In the genomic region with DNA sequence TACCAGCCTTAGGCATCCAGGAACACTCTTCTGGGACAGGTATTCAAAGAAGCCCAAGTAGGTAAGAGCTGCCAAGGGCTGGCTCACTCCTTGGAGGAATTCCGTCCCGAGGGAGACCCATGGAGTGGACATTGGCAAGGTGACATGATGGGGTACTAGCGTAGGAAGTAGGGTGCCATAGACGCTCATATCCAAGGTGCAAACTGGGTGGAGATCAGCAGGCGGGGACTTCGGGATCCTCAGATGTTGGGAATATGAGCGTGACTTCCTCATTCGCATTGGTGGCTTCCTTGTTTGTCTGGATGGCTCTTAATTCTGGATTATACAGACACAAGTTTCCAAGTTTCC, we compare ENCODE assay signal across 8 mouse cellular contexts. TPM values are rescaled to one million over a fixed set of nuclear protein-coding genes. Genes with fewer than 3 reads are reported as not detected.
DNase-seq lines count a peak whose midpoint lies in the region; ATAC-seq and TF ChIP-seq lines count a peak whose summit lies in the region.

No protein-coding gene starts in this region.

- H3K4me3 ChIP-seq in heart, embryonic 16.5 days (ENCODE audit: low read length) = peak overlapping the region; percentile 95
- H3K4me3 ChIP-seq in cortical plate, adult 2 months (ENCODE audit: insufficient read depth, low read length) = peak overlapping the region; percentile 35
- peak overlapping the region; percentile 87 for H3K4me3 ChIP-seq in hindbrain, postnatal 0 days (ENCODE audit: low read length)
- H3K4me3 ChIP-seq in midbrain, embryonic 10.5 days = peak overlapping the region; percentile 78

- TF ChIP-seq CTCF in cortical plate, adult 2 months (IDR thresholded peaks at IDR 0.05; ENCODE audit: extremely low read depth, insufficient read depth, low read length) = no peak
- TF ChIP-seq CTCF in hindbrain, postnatal 0 days (IDR thresholded peaks at IDR 0.05; ENCODE audit: low read depth) = no peak

- H3K36me3 ChIP-seq in heart, embryonic 16.5 days (ENCODE audit: control insufficient read depth, insufficient read depth) = 0 out of 2 replicates have a peak, but pooled peaks cover 4% of the 10 kb centered on the region
- H3K36me3 ChIP-seq in hindbrain, postnatal 0 days (ENCODE audit: insufficient read depth, low read length) = peaks cover 21% of the 10 kb centered on the region
- H3K36me3 ChIP-seq in midbrain, embryonic 10.5 days = peaks cover 31% of the 10 kb centered on the region

- H3K27ac ChIP-seq in heart, embryonic 16.5 days (ENCODE audit: low read length) = no peak overlapping the region
- no peak overlapping the region for H3K27ac ChIP-seq in cortical plate, adult 2 months (ENCODE audit: insufficient read depth, low read length)
- H3K27ac ChIP-seq in hindbrain, postnatal 0 days = no peak overlapping the region
- peak overlapping the region; percentile 93 for H3K27ac ChIP-seq in midbrain, embryonic 10.5 days (replicated peaks)

- no peak for ATAC-seq in heart, embryonic 16.5 days (replicated peaks; ENCODE audit: extremely low read depth, insufficient read depth, low FRiP score)
- 0 out of 2 replicates have a peak, but pooled peaks have one; percentile 18 for ATAC-seq in hindbrain, postnatal 0 days

- no peak for TF ChIP-seq POLR2A in cortical plate, adult 2 months (IDR thresholded peaks at IDR 0.05; ENCODE audit: extremely low read depth, insufficient read depth, low read length)

- no peaks in the 10 kb centered on the region for H3K9me3 ChIP-seq in heart, embryonic 16.5 days (replicated peaks; ENCODE audit: control insufficient read depth, low read length)
- H3K9me3 ChIP-seq in hindbrain, postnatal 0 days (ENCODE audit: low read length) = no peaks in the 10 kb centered on the region
- H3K9me3 ChIP-seq in midbrain, embryonic 10.5 days (replicated peaks) = no peaks in the 10 kb centered on the region

- H3K27me3 ChIP-seq in heart, embryonic 16.5 days (ENCODE audit: control insufficient read depth, insufficient read depth, low read length) = no peaks in the 10 kb centered on the region
- no peaks in the 10 kb centered on the region for H3K27me3 ChIP-seq in hindbrain, postnatal 0 days (ENCODE audit: insufficient read depth, low read length)
- H3K27me3 ChIP-seq in midbrain, embryonic 10.5 days (ENCODE audit: low read depth, poor library complexity, severe bottlenecking) = peaks cover 9% of the 10 kb centered on the region

- intact Hi-C loops in gastrocnemius, postnatal 14 days (cut with DNase I; ENCODE audit: low total_unique reads) = no loop called here

- WGBS in heart, embryonic 16.5 days = 22% methylated on average over 8 of the region's 8 CpGs
- WGBS in hindbrain, postnatal 0 days = 25% methylated on average over 8 of the region's 8 CpGs
- WGBS in midbrain, embryonic 10.5 days = 33% methylated on average over 8 of the region's 8 CpGs

- peak overlapping the region; percentile 96 for H3K9ac ChIP-seq in heart, embryonic 16.5 days (ENCODE audit: low read length)
- H3K9ac ChIP-seq in hindbrain, postnatal 0 days (replicated peaks; ENCODE audit: low read length) = peak overlapping the region; percentile 97; the same call in 1 of the 2 replicates

- no peak for DNase-seq in heart, adult 18-20 months
- no peak for DNase-seq in hindbrain, postnatal 0 days (ENCODE audit: low spot score)
- no peak for DNase-seq in midbrain, embryonic 10.5 days (ENCODE audit: low spot score)
- DNase-seq in layer of hippocampus, adult 8-10 months (ENCODE audit: low spot score in 2 of 2) = no peak
- DNase-seq in gastrocnemius, postnatal 14 days = no peak
- no peak for DNase-seq in gastrocnemius, postnatal 25 days

- peak overlapping the region; percentile 95 for H3K4me2 ChIP-seq in heart, embryonic 16.5 days (ENCODE audit: low read depth, low read length)
- H3K4me2 ChIP-seq in hindbrain, postnatal 0 days (ENCODE audit: low read depth, low read length) = peak overlapping the region; percentile 73

- peaks cover 9% of the 10 kb centered on the region for H3K4me1 ChIP-seq in heart, embryonic 16.5 days (ENCODE audit: control insufficient read depth, insufficient read depth, low read length)
- H3K4me1 ChIP-seq in cortical plate, adult 2 months (ENCODE audit: control insufficient read depth, insufficient read depth, low read length) = no peaks in the 10 kb centered on the region
- H3K4me1 ChIP-seq in hindbrain, postnatal 0 days (ENCODE audit: insufficient read depth, low read length) = peaks cover 10% of the 10 kb centered on the region
- H3K4me1 ChIP-seq in midbrain, embryonic 10.5 days = peaks cover 25% of the 10 kb centered on the region

RNA-seq across cellular contexts. Expression of gene Sh3bp2, which starts 23.5 kb away (rescaled TPM):
- polyA plus RNA-seq in heart, embryonic 16.5 days (2015; fragmentation: Nextera tagmentation; extraction: Ambion mirVana) = 3.9 and 4.6 TPM in 2 replicates
- 1 to 10 TPM; 2.6 to 3.2 TPM for total RNA-seq in heart, adult 18-20 months (2021)
- polyA plus RNA-seq in cortical plate, adult 2 months (2012; rRNA removed) = 3.5 TPM in 2 replicates
- 29.8 and 37.7 TPM in 2 replicates for total RNA-seq in hindbrain, postnatal 0 days (2014; rRNA removed)
- 12.0 and 14.1 TPM in 2 replicates for polyA plus RNA-seq in hindbrain, postnatal 0 days (2015; fragmentation: Nextera tagmentation; extraction: Ambion mirVana)
- polyA plus RNA-seq in midbrain, embryonic 10.5 days (2016; fragmentation: Nextera tagmentation; extraction: Ambion mirVana) = 6.4 and 10.3 TPM in 2 replicates
- 10 to 100 TPM in 2 of 4 experiments, 1 to 10 TPM in 2; 3.8 to 13.5 (median 8.5) TPM for total RNA-seq in layer of hippocampus, adult 8-10 months (2022)
- total RNA-seq in gastrocnemius, postnatal 14 days (2021) = 1 to 10 TPM; 1.6 to 2.0 TPM
- 1 to 10 TPM; 1.1 to 1.2 TPM for total RNA-seq in gastrocnemius, postnatal 25 days (2021)

RNA-seq across cellular contexts. Expression of gene Add1, which starts 24.4 kb away (rescaled TPM):
- polyA plus RNA-seq in heart, embryonic 16.5 days (2015; fragmentation: Nextera tagmentation; extraction: Ambion mirVana) = 158 and 160 TPM in 2 replicates
- total RNA-seq in heart, adult 18-20 months (2021) = 100 to 1,000 TPM; 124 to 133 TPM
- polyA plus RNA-seq in cortical plate, adult 2 months (2012; rRNA removed) = 375 and 376 TPM in 2 replicates
- 272 and 279 TPM in 2 replicates for total RNA-seq in hindbrain, postnatal 0 days (2014; rRNA removed)
- polyA plus RNA-seq in hindbrain, postnatal 0 days (2015; fragmentation: Nextera tagmentation; extraction: Ambion mirVana) = 165 and 166 TPM in 2 replicates
- 166 and 195 TPM in 2 replicates for polyA plus RNA-seq in midbrain, embryonic 10.5 days (2016; fragmentation: Nextera tagmentation; extraction: Ambion mirVana)
- total RNA-seq in layer of hippocampus, adult 8-10 months (2022) = 100 to 1,000 TPM; 394 to 417 (median 404) TPM
- total RNA-seq in gastrocnemius, postnatal 14 days (2021) = 10 to 100 TPM; 79.1 to 93.4 TPM
- 10 to 100 TPM; 61.8 to 68.6 TPM for total RNA-seq in gastrocnemius, postnatal 25 days (2021)

RNA-seq across cellular contexts. Expression of gene Tnip2, which starts 35.3 kb away (rescaled TPM):
- 18.2 and 19.5 TPM in 2 replicates for polyA plus RNA-seq in heart, embryonic 16.5 days (2015; fragmentation: Nextera tagmentation; extraction: Ambion mirVana)
- 1 to 10 TPM; 5.7 to 5.9 TPM for total RNA-seq in heart, adult 18-20 months (2021)
- 27.3 and 38.6 TPM in 2 replicates for polyA plus RNA-seq in cortical plate, adult 2 months (2012; rRNA removed)
- total RNA-seq in hindbrain, postnatal 0 days (2014; rRNA removed) = 11.1 and 12.8 TPM in 2 replicates
- 14.1 and 14.5 TPM in 2 replicates for polyA plus RNA-seq in hindbrain, postnatal 0 days (2015; fragmentation: Nextera tagmentation; extraction: Ambion mirVana)
- 5.3 and 8.0 TPM in 2 replicates for polyA plus RNA-seq in midbrain, embryonic 10.5 days (2016; fragmentation: Nextera tagmentation; extraction: Ambion mirVana)
- 10 to 100 TPM; 27.2 to 36.7 (median 33.1) TPM for total RNA-seq in layer of hippocampus, adult 8-10 months (2022)
- 1 to 10 TPM; 2.4 to 2.7 TPM for total RNA-seq in gastrocnemius, postnatal 14 days (2021)
- total RNA-seq in gastrocnemius, postnatal 25 days (2021) = 1 to 10 TPM; 2.1 to 2.3 TPM

Comparison
In these comparisons a context has a peak if more than half of its experiments do, and no peak if none do; other contexts are left out.
1. H3K4me3 ChIP-seq: peak in every context shown above with its lines; median percentile 95 in heart, embryonic 16.5 days; 87 in hindbrain, postnatal 0 days; 78 in midbrain, embryonic 10.5 days; 35 in cortical plate, adult 2 months.